Mouse (Mus musculus) G1E (cell line): Measurements from ENCODE around the gene Ccdc77.

Experiments used
- CTCF ChIP-seq: IDR thresholded peaks from 2 replicates; pipeline ENCODE4 v1.5.1; 2012; ENCODE audit warnings: low read depth, low read length, inconsistent platforms, mixed read lengths
- TAL1 ChIP-seq: conservative IDR thresholded peaks from 2 replicates; pipeline ENCODE4 v1.6.1; 2012; ENCODE audit warnings: low read depth, low read length, inconsistent platforms, mixed read lengths

GRCm38 (mm10) chr6:120332351-120332750 is 31.8 kb downstream of the Ccdc77 start:
- TF ChIP-seq CTCF (no peak), TAL1 (no peak)
